Mouse (Mus musculus) bone marrow, adult 2 months (tissue): Measurements from ENCODE around the gene Fam83f.

ENCODE experiments used
- CTCF ChIP-seq: fragments of 200-500 bp; IDR thresholded peaks from 2 replicates; pipeline ENCODE4 v1.5.1; 2011; ENCODE audit warnings: low read length, control low read depth; ENCODE audit not compliant: control insufficient read depth, insufficient read depth
- POLR2A ChIP-seq: fragments of 200-500 bp; IDR thresholded peaks from 2 replicates; pipeline ENCODE4 v1.6.1; 2011; ENCODE audit warnings: low read depth, mild to moderate bottlenecking, control low read depth, low read length, borderline replicate concordance; ENCODE audit not compliant: control insufficient read depth

DNA sequence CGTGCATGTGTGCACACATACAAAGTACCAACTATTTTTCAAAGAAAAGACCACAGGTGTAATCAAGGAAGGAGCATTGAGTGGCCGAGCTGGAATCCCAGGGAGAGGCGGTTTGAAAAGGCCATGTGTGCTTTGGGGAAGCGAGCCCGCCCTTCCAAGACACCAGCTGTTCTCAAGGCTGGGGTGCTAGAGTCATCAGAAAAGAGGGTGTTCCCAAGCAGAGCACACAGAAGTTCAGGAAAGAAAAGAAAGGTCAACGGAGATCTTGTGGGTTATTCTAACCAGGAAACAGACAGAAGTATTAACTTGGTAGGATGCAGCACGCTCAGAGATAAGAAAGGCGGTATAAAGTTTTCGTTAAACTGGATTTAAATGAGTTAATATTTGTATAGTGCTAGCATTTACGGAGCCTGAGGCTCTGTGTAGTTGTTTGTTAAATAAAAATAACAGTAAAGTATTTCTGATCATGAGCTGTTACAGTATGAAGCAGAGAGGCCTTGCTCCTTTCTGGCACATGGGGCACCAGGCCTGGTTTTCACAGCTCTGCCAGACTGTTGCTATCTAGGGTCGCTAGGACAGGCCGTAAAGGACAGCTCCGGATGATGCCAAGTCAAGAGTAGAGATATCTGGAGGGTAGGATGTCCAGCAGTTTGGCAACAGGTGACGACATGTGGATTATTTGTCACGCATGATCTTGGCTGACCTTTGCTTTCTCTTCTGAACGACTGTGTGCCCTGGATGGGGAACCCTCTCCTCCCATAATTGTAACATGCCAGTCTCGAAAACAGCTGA lies 26.4 kb upstream of the Fam83f start:
- TF ChIP-seq POLR2A, result no peak
- TF ChIP-seq CTCF, result no peak
